16 mouse cellular contexts compared by ENCODE assay signal in the genomic region with DNA sequence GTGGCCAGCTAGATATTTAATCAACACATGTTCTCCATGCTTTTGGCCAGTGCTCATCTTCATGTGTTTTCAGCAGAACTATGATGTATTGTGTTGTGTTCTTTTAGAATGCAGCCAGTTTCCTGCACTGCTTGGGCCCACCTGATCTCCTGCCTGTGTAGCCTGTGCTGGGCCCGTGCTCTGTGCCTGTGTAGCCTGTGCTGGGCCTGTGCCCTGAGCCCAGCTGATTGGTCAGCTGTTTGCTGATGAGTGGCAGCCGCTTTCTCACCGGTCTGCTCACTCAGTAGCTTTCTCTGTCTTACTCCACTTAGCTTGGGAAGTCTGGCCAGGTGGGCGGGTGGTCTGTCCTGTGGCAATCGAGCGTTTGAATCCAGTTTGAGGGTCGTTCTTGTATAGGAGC.
DNase-seq lines count a peak whose midpoint lies in the region; ATAC-seq lines count a peak whose summit lies in the region.
"Had no signal": no experiment of that assay in that cellular context is flagged by ENCODE, and none has a peak within 500 bp of the region (broad histone marks: within the 10 kb centered on the region; RNA-seq: fewer than 3 reads in every experiment).

No protein-coding gene starts in this region.

- 0 out of 2 replicates have a peak, but pooled peaks have one; percentile 37 for ATAC-seq in midbrain, embryonic 13.5 days
- no peak for ATAC-seq in midbrain, embryonic 16.5 days
- ATAC-seq: CD4-positive, CD25-positive, alpha-beta regulatory T cell, adult 4 months; forebrain, embryonic 15.5 days; intestine, embryonic 16.5 days had no signal

- H3K36me3 ChIP-seq in midbrain, embryonic 13.5 days = peaks cover 74% of the 10 kb centered on the region
- peaks cover 24% of the 10 kb centered on the region for H3K36me3 ChIP-seq in midbrain, embryonic 16.5 days (ENCODE audit: control insufficient read depth, insufficient read depth, low read length)

- H3K27ac ChIP-seq in midbrain, embryonic 13.5 days = no peak overlapping the region
- no peak overlapping the region for H3K27ac ChIP-seq in midbrain, embryonic 16.5 days (ENCODE audit: low read length)
- H3K27ac ChIP-seq: forebrain, embryonic 15.5 days; hindbrain, embryonic 15.5 days had no signal

- DNase-seq in cerebellum, adult 18-20 months = peak; percentile 34 to 38
- no peak for DNase-seq in cerebellum, postnatal 36 days
- peak; percentile 44 for DNase-seq in gastrocnemius, adult 18-20 months (ENCODE audit: low spot score)
- DNase-seq in gastrocnemius, postnatal 10 days = no peak
- DNase-seq in heart, postnatal 25 days (ENCODE audit: low spot score) = no peak
- DNase-seq: adrenal gland, postnatal 10 days; B cell, adult 2 months; heart, postnatal 36 days had no signal

- no peak overlapping the region for H3K4me3 ChIP-seq in midbrain, embryonic 13.5 days (replicated peaks)
- no peak overlapping the region for H3K4me3 ChIP-seq in midbrain, embryonic 16.5 days (ENCODE audit: low read depth, low read length)
- H3K4me3 ChIP-seq: forebrain, embryonic 15.5 days; heart, embryonic 12.5 days; hindbrain, embryonic 15.5 days had no signal

- H3K9me3 ChIP-seq in midbrain, embryonic 13.5 days = no peaks in the 10 kb centered on the region
- H3K9me3 ChIP-seq in midbrain, embryonic 16.5 days (replicated peaks; ENCODE audit: control insufficient read depth, low read length, poor library complexity, severe bottlenecking) = no peaks in the 10 kb centered on the region
- H3K9me3 ChIP-seq: forebrain, embryonic 15.5 days; G1E; heart, embryonic 12.5 days; hindbrain, embryonic 15.5 days had no signal

- intact Hi-C loops in heart, postnatal 25 days (cut with DNase I) = loop anchor here (10.0 kb wide), 1 partner anchor 136 kb away; no protein-coding TSS in a partner anchor

- H3K4me2 ChIP-seq in midbrain, embryonic 13.5 days (replicated peaks) = no peak overlapping the region
- H3K4me2 ChIP-seq in midbrain, embryonic 16.5 days (ENCODE audit: low read length) = no peak overlapping the region
- H3K4me2 ChIP-seq: forebrain, embryonic 15.5 days; heart, embryonic 12.5 days; hindbrain, embryonic 15.5 days had no signal

- H3K27me3 ChIP-seq in midbrain, embryonic 13.5 days = no peaks in the 10 kb centered on the region
- no peaks in the 10 kb centered on the region for H3K27me3 ChIP-seq in midbrain, embryonic 16.5 days (ENCODE audit: control insufficient read depth, insufficient read depth, low read depth, low read length)
- H3K27me3 ChIP-seq: forebrain, embryonic 15.5 days; heart, embryonic 12.5 days; hindbrain, embryonic 15.5 days had no signal

- H3K9ac ChIP-seq in midbrain, embryonic 13.5 days (replicated peaks) = no peak overlapping the region
- H3K9ac ChIP-seq in midbrain, embryonic 16.5 days (ENCODE audit: low read depth, low read length) = no peak overlapping the region
- H3K9ac ChIP-seq: forebrain, embryonic 15.5 days; heart, embryonic 12.5 days; hindbrain, embryonic 15.5 days had no signal

- WGBS in midbrain, embryonic 13.5 days = 87% methylated on average over 7 of the region's 7 CpGs
- WGBS in midbrain, embryonic 16.5 days = 90% methylated on average over 7 of the region's 7 CpGs

- no peaks in the 10 kb centered on the region for H3K4me1 ChIP-seq in midbrain, embryonic 13.5 days (replicated peaks)
- no peaks in the 10 kb centered on the region for H3K4me1 ChIP-seq in midbrain, embryonic 16.5 days (ENCODE audit: control insufficient read depth, insufficient read depth, low read length)
- H3K4me1 ChIP-seq: forebrain, embryonic 15.5 days; heart, embryonic 12.5 days; hindbrain, embryonic 15.5 days had no signal

Comparison
In these comparisons a context has a peak if more than half of its experiments do, and no peak if none do; other contexts are left out.
1. DNase-seq: peak in cerebellum, adult 18-20 months (2 of 2) and gastrocnemius, adult 18-20 months (single experiment); none in cerebellum, postnatal 36 days (0 of 2), gastrocnemius, postnatal 10 days (single experiment) and heart, postnatal 25 days (single experiment).